Mouse (Mus musculus): ENCODE measurements at regions not wholly inside any gene's neighbourhood (a gene's known extent, or its start where the extent isn't known, plus 50 kb on each side); places are given as distances from the start of the nearest gene placed in this dataset.

DNA sequence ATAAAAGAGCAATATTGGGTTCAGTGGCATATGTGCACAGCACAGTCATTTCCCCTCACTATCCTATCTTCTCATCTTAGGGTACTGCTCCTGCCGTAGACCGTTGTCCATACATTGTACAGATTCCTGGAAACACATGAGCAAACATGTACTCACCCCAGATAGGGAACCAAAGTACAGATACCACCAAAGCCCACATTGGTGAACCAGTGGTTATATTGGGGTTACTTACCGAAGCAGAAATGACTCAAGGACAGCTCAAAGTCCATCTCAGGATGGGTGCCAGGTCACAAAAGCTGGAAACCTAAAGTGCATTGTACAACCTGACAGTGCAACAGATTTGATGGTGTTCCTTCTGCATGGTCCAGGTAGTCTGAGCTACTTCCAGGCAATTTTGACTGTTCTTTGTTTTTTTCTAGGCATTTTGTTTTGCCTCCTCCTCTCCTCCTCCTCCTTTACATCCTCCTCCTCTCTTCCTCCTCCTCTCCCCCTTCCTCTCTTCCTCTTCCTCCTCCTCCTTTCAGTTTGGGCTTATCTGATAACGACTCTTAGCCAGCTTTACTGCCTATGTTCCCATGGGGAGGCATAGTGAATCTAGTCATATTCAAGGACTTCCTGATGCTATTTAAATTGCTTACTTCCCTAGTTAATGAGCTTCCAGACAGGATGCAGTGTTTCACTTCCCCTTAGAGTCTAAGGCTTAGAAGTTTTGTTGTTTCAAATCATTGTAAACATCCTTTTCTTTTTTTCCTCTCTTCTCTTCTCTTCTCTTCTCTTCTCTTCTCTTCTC lies 65.1 kb upstream of the Tab2 start:
- Histone ChIP-seq H3K36me3 (replicated peaks; ENCODE audit: control insufficient read depth, insufficient read depth, low read length) (no peaks in the 10 kb centered on the region), H3K4me2 (ENCODE audit: low read depth, low read length) (no peak overlapping the region), H3K9me3 (replicated peaks; ENCODE audit: control insufficient read depth, low read length) (no peaks in the 10 kb centered on the region), H3K4me1 (ENCODE audit: control insufficient read depth, insufficient read depth) (0 out of 2 replicates have a peak, but pooled peaks cover 3% of the 10 kb centered on the region), H3K27me3 (ENCODE audit: control insufficient read depth, insufficient read depth, low read length) (no peaks in the 10 kb centered on the region), H3K27ac (ENCODE audit: low read depth) (no peak overlapping the region), H3K4me3 (ENCODE audit: low read depth, low read length) (no peak overlapping the region), H3K9ac (replicated peaks; ENCODE audit: low read depth, low read length) (no peak overlapping the region)
- ATAC-seq (ENCODE audit: insufficient read depth, low read depth) (no peak), DNase-seq (ENCODE audit: low spot score) (no peak)
- WGBS = 53% methylated on average over 4 of the region's 4 CpGs
- no peak for TF ChIP-seq EP300 (IDR thresholded peaks at IDR 0.05; ENCODE audit: low read depth)
- TF ChIP-seq CTCF (IDR thresholded peaks at IDR 0.05; ENCODE audit: low read depth) = no peak

DNA sequence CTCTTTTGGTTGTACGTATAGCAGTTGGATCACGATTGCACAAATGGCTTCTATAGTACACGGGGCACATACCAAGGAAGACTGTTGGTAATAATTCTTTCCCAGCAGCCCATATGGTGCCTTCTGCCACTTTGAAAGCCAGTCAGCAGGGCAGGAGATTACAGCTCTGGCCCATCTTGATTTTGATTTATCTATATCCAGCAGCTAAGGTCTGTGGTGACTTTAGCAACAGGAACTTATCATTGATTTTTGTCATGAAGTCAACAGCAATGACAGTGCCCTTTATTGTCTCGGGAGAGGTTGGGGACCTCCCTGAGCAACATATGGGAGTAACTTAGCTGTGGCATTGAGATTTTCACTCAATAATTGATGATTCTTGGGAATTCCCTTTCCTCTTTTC lies 64.1 kb upstream of the Tab2 start:
- WGBS = 77% methylated on average over 4 of the region's 4 CpGs
- 0 out of 2 replicates have a peak, but pooled peaks cover 3% of the 10 kb centered on the region for H3K4me1 ChIP-seq (ENCODE audit: control insufficient read depth, insufficient read depth)
- DNase-seq (ENCODE audit: low spot score) (no peak), ATAC-seq (ENCODE audit: insufficient read depth, low read depth) (no peak)
- H3K36me3 ChIP-seq (replicated peaks; ENCODE audit: control insufficient read depth, insufficient read depth, low read length) = no peaks in the 10 kb centered on the region
- no peak overlapping the region for H3K4me2 ChIP-seq (ENCODE audit: low read depth, low read length)
- H3K4me3 ChIP-seq (ENCODE audit: low read depth, low read length) = no peak overlapping the region
- H3K27ac ChIP-seq (ENCODE audit: low read depth) = no peak overlapping the region
- TF ChIP-seq EP300 (IDR thresholded peaks at IDR 0.05; ENCODE audit: low read depth) (no peak), CTCF (IDR thresholded peaks at IDR 0.05; ENCODE audit: low read depth) (no peak)
- H3K9me3 ChIP-seq (replicated peaks; ENCODE audit: control insufficient read depth, low read length) = no peaks in the 10 kb centered on the region
- H3K9ac ChIP-seq (replicated peaks; ENCODE audit: low read depth, low read length) = no peak overlapping the region
- H3K27me3 ChIP-seq (ENCODE audit: control insufficient read depth, insufficient read depth, low read length) = no peaks in the 10 kb centered on the region

DNA sequence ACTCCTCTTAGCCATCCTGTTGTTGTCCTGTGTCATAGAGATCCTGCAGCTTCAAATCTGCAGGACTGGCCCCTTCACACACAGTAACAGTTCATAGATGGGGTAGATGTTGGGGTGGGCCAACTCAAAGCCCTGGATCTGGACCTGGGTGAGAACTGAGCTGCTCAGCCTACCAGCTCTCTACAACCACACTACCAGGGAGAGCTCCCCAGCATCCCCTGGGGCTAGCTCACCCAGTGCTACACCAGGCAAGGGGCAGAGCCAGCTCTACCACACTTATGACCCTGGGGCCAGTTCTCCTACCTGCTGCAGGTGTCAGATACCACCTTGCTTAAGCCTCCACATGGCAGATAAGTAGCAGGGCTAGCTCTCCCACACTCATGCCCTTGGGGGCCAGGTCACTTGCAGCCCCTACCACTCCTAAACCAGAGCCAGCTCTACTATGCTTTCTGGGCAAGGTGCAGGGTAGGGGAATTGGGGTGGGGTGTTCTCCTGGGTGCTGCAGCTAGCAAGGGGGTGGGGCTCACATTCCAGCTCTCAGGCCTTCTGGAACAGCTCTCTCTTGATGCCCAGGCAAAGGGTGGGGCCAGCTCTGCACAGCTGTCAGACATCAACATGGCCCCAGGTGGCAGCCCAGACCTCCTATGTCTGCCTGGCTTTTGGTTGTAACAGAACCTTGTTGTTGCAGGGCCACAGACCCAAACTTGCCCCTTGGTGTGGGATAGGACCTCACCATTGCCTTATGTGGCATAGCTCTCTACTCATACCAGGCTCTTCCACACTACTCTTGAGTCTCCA lies 62.4 kb upstream of the Tab2 start:
- no peak overlapping the region for H3K4me2 ChIP-seq (ENCODE audit: low read depth, low read length)
- H3K27ac ChIP-seq (ENCODE audit: low read depth) = no peak overlapping the region
- H3K9ac ChIP-seq (replicated peaks; ENCODE audit: low read depth, low read length) = no peak overlapping the region
- no peaks in the 10 kb centered on the region for H3K9me3 ChIP-seq (replicated peaks; ENCODE audit: control insufficient read depth, low read length)
- TF ChIP-seq CTCF (IDR thresholded peaks at IDR 0.05; ENCODE audit: low read depth) (no peak), EP300 (IDR thresholded peaks at IDR 0.05; ENCODE audit: low read depth) (no peak)
- no peaks in the 10 kb centered on the region for H3K27me3 ChIP-seq (ENCODE audit: control insufficient read depth, insufficient read depth, low read length)
- no peaks in the 10 kb centered on the region for H3K36me3 ChIP-seq (replicated peaks; ENCODE audit: control insufficient read depth, insufficient read depth, low read length)
- no peak for ATAC-seq (ENCODE audit: insufficient read depth, low read depth)
- H3K4me1 ChIP-seq (ENCODE audit: control insufficient read depth, insufficient read depth) = peaks cover 6% of the 10 kb centered on the region; the same call in 1 of the 2 replicates
- no peak for DNase-seq (ENCODE audit: low spot score)
- H3K4me3 ChIP-seq (ENCODE audit: low read depth, low read length) = no peak overlapping the region

DNA sequence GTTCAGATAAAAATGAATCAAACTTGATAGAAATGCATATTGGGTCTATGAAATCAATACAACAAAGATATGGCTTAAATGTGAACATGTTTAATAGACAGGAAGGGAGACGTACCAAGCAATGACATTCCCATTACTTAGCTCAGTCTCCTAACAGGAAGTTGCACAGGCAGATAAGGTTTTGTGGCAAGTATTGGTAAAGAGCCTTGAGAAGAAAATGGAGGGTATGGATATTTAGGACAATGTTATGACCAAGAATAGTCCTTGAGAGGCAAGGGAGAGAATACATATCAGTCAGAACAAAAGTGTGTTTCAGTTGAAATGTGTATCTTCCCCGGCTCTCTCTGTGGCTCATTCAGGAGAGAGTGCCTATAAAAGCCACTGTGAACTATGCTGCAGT lies 60.7 kb upstream of the Tab2 start:
- Histone ChIP-seq H3K27ac (ENCODE audit: low read depth) (no peak overlapping the region), H3K4me2 (ENCODE audit: low read depth, low read length) (no peak overlapping the region), H3K27me3 (ENCODE audit: control insufficient read depth, insufficient read depth, low read length) (no peaks in the 10 kb centered on the region), H3K36me3 (replicated peaks; ENCODE audit: control insufficient read depth, insufficient read depth, low read length) (no peaks in the 10 kb centered on the region), H3K4me1 (ENCODE audit: control insufficient read depth, insufficient read depth) (peaks cover 3% of the 10 kb centered on the region; the same call in 1 of the 2 replicates), H3K4me3 (ENCODE audit: low read depth, low read length) (no peak overlapping the region), H3K9ac (replicated peaks; ENCODE audit: low read depth, low read length) (no peak overlapping the region), H3K9me3 (replicated peaks; ENCODE audit: control insufficient read depth, low read length) (no peaks in the 10 kb centered on the region)
- ATAC-seq (ENCODE audit: insufficient read depth, low read depth) = no peak
- WGBS = 66% methylated on average over 2 of the region's 2 CpGs
- DNase-seq (ENCODE audit: low spot score) = no peak
- no peak for TF ChIP-seq CTCF (IDR thresholded peaks at IDR 0.05; ENCODE audit: low read depth)
- no peak for TF ChIP-seq EP300 (IDR thresholded peaks at IDR 0.05; ENCODE audit: low read depth)

GRCm38 (mm10) chr10:8011744-8012143 lies 55.7 kb upstream of the Tab2 start:
- DNase-seq (ENCODE audit: low spot score) = no peak
- WGBS = 56% methylated on average over 4 of the region's 4 CpGs

More at GRCm38 (mm10) chr10:8011744-8012143, 55.7 kb upstream of the Tab2 start:
- no peak for ATAC-seq (ENCODE audit: insufficient read depth, low read depth)
- H3K27ac ChIP-seq (ENCODE audit: low read depth) = no peak overlapping the region
- H3K4me1 ChIP-seq (ENCODE audit: control insufficient read depth, insufficient read depth) = peaks cover 3% of the 10 kb centered on the region; the same call in 1 of the 2 replicates
- no peaks in the 10 kb centered on the region for H3K27me3 ChIP-seq (ENCODE audit: control insufficient read depth, insufficient read depth, low read length)
- TF ChIP-seq CTCF (IDR thresholded peaks at IDR 0.05; ENCODE audit: low read depth) (no peak), EP300 (IDR thresholded peaks at IDR 0.05; ENCODE audit: low read depth) (no peak)
- no peaks in the 10 kb centered on the region for H3K9me3 ChIP-seq (replicated peaks; ENCODE audit: control insufficient read depth, low read length)
- H3K9ac ChIP-seq (replicated peaks; ENCODE audit: low read depth, low read length) = no peak overlapping the region
- H3K4me3 ChIP-seq (ENCODE audit: low read depth, low read length) = no peak overlapping the region
- no peaks in the 10 kb centered on the region for H3K36me3 ChIP-seq (replicated peaks; ENCODE audit: control insufficient read depth, insufficient read depth, low read length)
- no peak overlapping the region for H3K4me2 ChIP-seq (ENCODE audit: low read depth, low read length)
